Mouse (Mus musculus) embryonic fibroblast, embryonic 13.5 days (primary cell): ENCODE results near the gene Cep135. TPM values are rescaled to one million over a fixed set of nuclear protein-coding genes. Genes with fewer than 3 reads are reported as not detected.

ENCODE experiments used
- H3K27ac ChIP-seq: 2 replicates; pipeline ENCODE4 v1.5.1; 2012; ENCODE audit warnings: low read length, control low read depth, inconsistent platforms; ENCODE audit not compliant: insufficient read depth
- H3K4me1 ChIP-seq: 2 replicates; pipeline ENCODE4 v1.6.1; 2011; ENCODE audit warnings: low read length; ENCODE audit not compliant: control insufficient read depth, insufficient read depth
- H3K4me3 ChIP-seq: 2 replicates; pipeline ENCODE4 v1.5.1; 2011; ENCODE audit warnings: mild to moderate bottlenecking, control low read depth, low read length; ENCODE audit not compliant: insufficient read depth
- CTCF ChIP-seq: IDR thresholded peaks from 2 replicates; pipeline ENCODE4 v1.5.1; 2011; ENCODE audit warnings: mild to moderate bottlenecking, control low read depth, low read length, moderate library complexity, borderline replicate concordance; ENCODE audit not compliant: insufficient read depth
- POLR2A ChIP-seq: IDR thresholded peaks from 2 replicates; pipeline ENCODE4 v1.6.1; 2011; ENCODE audit warnings: low read depth, mild to moderate bottlenecking, control low read depth, low read length, moderate library complexity
- polyA plus RNA-seq: library from polyadenylated mRNA; stranded (reverse); fragments of >200 nt; gene quantifications from 2 replicates; pipeline ENCODE4 v1.2.4, GENCODE M21; 2011; ENCODE audit warnings: low read depth; ENCODE audit not compliant: missing spikeins, insufficient read length

Gene Cep135
- polyA plus RNA-seq, 1 experiment: 9.7 TPM

DNA sequence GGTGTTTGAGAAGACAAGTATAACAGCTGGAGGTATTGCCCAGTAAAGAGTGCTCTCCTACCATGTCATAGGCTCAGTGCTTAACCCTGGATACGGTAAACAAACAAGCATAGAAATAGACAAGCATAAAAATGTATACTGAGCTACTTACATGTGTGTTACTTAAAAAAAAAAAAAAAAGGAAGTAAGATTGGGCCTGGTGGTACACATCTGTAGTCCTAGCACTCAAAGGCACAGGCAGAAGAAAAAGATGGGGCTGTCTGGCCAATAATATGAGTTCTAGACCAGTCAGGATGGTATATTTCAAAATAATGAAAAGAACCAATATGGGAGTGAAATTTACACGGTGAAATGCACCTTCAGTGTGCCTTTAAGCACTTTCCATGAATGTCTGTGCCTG is 1.5 kb downstream of the Cep135 start:
- TF ChIP-seq CTCF (no peak), POLR2A (no peak)
- Histone ChIP-seq H3K27ac (no peak overlapping the region), H3K4me3 (no peak overlapping the region; the same call in 1 of the 2 replicates), H3K4me1 (0 out of 2 replicates have a peak, but pooled peaks cover 4% of the 10 kb centered on the region)

- 0 out of 2 replicates have a peak, but pooled peaks cover 4% of the 10 kb centered on the region for H3K4me1 ChIP-seq
- no peak overlapping the region for H3K27ac ChIP-seq
- H3K4me3 ChIP-seq: no peak overlapping the region
- no peak for TF ChIP-seq CTCF
- no peak for TF ChIP-seq POLR2A
These were observed 3.4 kb downstream of the Cep135 start for GRCm38 (mm10) chr5:76591885-76592284.

GRCm38 (mm10) chr5:76609702-76610370 is 21.3 kb downstream of the Cep135 start:
- Histone ChIP-seq H3K27ac (no peak overlapping the region), H3K4me1 (no peaks in the 10 kb centered on the region), H3K4me3 (no peak overlapping the region)
- TF ChIP-seq POLR2A (no peak), CTCF (no peak)

DNA sequence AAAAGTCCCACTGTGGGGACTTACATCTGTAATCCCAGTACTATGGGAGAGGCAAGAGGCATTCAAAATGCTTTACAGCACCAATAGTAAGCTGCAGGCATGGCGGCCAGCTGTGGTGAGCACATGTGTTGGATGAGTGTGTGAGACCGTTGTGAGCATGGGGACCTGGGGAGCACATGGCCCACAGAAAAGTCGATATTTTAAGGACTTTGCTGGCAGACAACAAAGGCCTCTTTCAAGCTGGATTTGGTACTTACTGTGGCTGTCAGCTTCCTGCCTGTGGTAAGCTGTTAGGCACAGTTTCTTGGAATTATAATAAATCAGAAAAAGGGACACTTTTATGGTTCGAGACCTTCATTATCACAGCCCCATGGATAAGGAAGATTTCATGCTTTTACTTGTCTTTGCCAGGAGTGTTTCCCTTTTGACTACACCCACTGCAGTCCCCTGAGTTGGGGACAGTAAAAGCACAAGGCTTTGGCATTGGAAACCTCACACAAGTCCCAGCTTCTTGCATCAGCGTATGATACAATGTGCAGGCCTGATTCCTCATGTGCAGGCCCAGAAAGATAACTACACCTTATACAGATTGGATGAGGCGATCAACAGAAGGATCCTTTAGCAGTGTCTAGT is 24.5 kb downstream of the Cep135 start:
- Histone ChIP-seq H3K4me3 (no peak overlapping the region), H3K4me1 (no peaks in the 10 kb centered on the region), H3K27ac (no peak overlapping the region)
- TF ChIP-seq CTCF (no peak), POLR2A (no peak)

DNA sequence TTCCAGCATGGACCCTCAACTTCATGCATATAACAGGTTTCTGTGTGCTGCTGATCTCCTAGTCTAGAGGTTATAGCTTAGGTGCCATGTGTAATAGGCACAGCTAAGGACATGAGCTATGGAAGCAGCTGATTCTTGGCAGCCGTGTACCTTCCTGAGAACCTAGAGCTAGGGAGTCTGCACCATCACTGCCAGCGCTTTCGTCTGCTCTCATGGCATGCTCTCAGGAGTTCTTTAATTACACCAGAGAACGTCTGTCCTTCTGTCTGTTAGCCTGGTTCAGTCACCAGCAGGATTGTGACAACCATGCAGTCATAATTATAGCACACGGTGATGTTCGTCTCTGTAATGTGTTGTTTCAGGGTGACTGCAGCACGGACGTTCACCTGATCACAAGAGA is 26.8 kb downstream of the Cep135 start:
- Histone ChIP-seq H3K4me1 (no peaks in the 10 kb centered on the region), H3K27ac (no peak overlapping the region)
- TF ChIP-seq POLR2A (no peak), CTCF (no peak)

DNA sequence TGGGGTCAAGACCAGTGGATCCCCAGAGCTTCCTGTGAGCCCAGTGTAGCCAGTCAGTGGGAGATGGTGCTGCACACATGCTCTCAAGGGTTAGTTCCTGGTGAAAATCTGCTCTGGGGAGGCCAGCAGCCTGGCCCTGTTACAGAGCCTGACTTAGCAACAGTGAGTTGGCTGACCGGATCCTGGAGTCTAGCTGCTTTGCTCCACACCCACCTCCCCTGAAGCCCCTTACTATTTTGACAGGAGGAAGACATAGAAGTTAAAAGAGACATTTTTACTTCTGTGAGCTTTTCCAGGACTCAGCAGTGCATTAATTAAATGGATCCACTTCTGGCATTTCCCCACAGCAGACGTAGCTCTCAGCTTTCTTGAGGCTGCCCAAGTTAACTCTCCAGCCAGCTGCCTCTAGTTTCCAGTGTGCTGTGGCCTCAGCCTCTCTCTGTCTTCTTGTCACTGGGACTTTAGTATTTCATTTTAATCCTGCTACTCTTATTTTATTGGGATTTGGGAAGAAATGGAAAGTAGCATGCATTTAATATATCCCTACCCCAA is 27.8 kb downstream of the Cep135 start:
- no peaks in the 10 kb centered on the region for H3K4me1 ChIP-seq
- H3K27ac ChIP-seq: no peak overlapping the region
- no peak overlapping the region for H3K4me3 ChIP-seq
- no peak for TF ChIP-seq CTCF
- no peak for TF ChIP-seq POLR2A

More for the DNA sequence above, 26.8 kb downstream of the Cep135 start:
- no peak overlapping the region for H3K4me3 ChIP-seq

DNA sequence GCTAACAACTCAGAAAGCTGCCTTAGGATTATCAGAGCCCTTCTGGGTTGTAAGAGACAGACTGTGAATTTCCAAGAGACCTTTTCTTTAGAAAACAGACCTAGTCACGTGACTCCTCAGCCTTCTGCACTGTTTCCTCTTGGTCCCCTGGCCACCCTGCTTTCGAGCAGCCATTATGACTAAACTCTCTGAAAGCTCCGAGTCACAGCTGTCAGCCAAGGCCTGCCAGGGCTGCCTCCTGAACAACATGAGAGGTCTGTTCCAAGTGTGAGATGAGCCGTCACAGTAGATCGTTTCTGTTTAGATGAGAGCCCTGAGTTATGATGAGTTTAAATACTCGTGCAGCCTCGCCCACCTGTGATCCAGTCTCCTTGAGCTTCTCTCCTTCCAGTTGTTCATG is 30.3 kb downstream of the Cep135 start:
- Histone ChIP-seq H3K4me3 (no peak overlapping the region), H3K27ac (no peak overlapping the region), H3K4me1 (no peaks in the 10 kb centered on the region)
- TF ChIP-seq CTCF (no peak), POLR2A (no peak)

- H3K4me1 ChIP-seq: no peaks in the 10 kb centered on the region
- no peak for TF ChIP-seq POLR2A
- H3K4me3 ChIP-seq: no peak overlapping the region
- no peak overlapping the region for H3K27ac ChIP-seq
These were observed 35.3 kb downstream of the Cep135 start for GRCm38 (mm10) chr5:76623759-76624158.

- Histone ChIP-seq H3K27ac (no peak overlapping the region), H3K4me1 (no peaks in the 10 kb centered on the region), H3K4me3 (no peak overlapping the region)
- no peak for TF ChIP-seq CTCF
- TF ChIP-seq POLR2A: no peak
These were observed 39.3 kb downstream of the Cep135 start for GRCm38 (mm10) chr5:76627770-76628169.

- no peak for TF ChIP-seq CTCF
- no peak for TF ChIP-seq POLR2A
- H3K4me1 ChIP-seq: no peaks in the 10 kb centered on the region
- H3K27ac ChIP-seq: no peak overlapping the region
- H3K4me3 ChIP-seq: no peak overlapping the region
These were observed 45.5 kb downstream of the Cep135 start for GRCm38 (mm10) chr5:76634012-76634411.
